Mouse (Mus musculus): ENCODE measurements at regions not wholly inside any gene's neighbourhood (a gene's known extent, or its start where the extent isn't known, plus 50 kb on each side); places are given as distances from the start of the nearest gene placed in this dataset.
A peak's percentile ranks its signal among the peaks of the same experiment; 100 is the strongest.
"Not testable (repeated sequence)": the region's sequence is repeated elsewhere in the genome, so short reads cannot be mapped to it uniquely, and the experiment has no call there.

DNA sequence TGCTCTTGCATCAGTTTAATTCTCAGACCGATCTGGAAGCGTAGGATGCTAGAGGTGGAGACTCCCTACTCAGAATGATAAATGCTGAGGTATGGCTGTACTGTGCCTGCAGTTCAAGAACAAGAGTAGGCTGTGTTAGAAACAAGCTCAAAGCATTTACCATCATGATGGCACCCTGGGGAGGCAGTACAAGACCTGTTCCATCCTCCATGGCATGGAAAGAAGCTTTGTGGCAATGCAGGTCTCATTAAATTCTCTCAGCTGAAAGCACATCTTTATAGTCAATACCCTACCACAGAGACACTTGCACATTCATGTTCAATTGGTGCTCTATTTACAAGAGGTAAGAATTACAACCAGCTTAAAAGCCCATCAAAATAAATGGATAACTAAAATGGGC is 209.5 kb downstream of the Tbl1xr1 start:
- DNase-seq, result no peak

DNA sequence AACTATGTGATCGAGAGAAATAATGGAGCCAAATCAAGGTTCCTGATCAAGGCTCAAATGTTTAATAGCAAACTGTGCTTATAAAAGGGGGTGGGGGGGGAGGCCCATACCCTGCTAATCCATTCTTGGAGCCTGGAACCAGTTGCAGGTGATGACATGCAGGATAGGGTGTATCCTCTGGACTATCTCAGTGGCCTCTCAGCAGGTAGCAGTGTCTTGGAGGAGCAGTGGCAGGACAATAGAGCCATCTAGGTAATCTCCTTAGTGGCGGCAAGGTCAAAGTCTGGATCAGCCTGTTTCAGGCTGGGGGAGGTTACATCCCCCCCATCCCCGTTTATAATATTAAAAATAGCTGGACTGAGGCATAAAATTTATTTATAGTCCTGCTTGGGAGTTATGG is 217.0 kb downstream of the Tbl1xr1 start:
- DNase-seq, result no peak

DNA sequence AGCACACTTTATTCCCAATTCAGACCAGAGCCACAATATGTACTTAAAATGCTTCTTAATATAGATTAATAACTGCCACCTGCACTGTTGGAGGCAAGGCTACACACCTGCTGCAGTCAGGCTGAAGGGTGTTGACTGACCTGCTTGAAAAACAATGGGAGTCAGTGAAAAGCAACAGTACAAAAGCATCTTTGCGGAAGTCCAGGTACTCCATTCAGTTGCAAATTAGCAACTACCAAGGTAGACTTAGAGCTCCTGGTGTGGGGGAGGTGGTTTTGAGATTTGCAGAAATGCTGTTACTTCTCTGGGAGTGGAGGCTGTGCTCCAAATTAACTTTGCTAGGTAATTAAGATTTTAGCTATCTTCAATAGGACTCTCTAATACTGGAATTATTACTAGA is 217.6 kb downstream of the Tbl1xr1 start:
- DNase-seq, result not testable (repeated sequence)

DNA sequence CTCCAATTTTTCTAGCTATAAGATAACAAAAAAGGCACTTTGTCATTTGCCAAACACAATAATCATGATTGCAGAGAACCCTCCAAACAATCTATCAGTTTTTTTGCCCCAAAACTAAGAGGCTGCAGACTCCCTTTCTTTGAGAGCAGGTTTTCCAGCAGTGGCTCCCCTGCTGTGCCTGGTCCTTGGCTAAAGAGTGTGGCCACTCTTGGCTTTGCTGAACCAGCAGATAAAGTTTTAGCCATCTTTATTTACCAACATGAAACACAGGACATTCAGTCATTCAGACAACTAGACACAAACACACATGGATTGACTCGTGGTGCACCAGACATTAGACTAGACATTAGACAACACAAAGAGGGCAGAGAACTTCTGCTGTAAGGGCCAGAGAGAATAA is 220.5 kb downstream of the Tbl1xr1 start:
- DNase-seq, result not testable (repeated sequence)

DNA sequence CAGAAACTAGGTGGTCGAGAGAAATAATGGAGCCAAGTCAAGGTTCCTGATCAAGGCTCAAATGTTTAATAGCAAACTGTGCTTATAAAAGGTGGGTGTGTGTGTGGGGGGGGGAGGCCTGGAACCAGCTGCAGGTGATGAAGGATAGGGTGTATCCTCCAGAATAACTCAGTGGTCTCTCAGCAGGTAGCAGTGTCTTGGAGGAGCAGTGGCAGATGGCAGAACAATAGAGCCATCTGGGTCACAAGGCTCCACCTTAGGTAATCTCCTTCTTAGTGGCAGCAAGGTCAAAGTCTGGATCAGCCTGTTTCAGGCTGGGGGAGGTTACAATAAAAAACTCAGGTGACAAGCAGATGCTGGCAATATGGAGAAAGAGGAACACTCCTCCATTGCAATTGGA is 221.4 kb downstream of the Tbl1xr1 start:
- not testable (repeated sequence) for DNase-seq

DNA sequence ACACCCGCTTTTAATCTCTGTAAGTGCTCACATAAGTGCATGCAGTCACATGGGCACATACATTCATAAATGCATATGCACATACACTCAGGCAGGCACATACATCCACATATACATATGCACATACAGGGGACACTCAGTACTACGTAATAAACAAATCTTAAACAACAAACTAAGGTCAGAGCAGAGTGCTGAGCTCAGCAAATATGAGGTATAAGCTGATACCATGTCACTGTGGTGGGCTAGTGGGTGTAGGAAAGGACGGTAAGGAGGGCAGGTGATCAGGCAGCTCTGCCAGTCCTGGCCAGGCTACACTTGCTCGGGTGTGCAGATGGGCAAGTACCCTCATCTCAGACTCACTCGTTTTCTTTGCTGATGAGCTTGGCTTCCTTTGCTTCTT is 224.1 kb downstream of the Tbl1xr1 start:
- DNase-seq, result no peak

DNA sequence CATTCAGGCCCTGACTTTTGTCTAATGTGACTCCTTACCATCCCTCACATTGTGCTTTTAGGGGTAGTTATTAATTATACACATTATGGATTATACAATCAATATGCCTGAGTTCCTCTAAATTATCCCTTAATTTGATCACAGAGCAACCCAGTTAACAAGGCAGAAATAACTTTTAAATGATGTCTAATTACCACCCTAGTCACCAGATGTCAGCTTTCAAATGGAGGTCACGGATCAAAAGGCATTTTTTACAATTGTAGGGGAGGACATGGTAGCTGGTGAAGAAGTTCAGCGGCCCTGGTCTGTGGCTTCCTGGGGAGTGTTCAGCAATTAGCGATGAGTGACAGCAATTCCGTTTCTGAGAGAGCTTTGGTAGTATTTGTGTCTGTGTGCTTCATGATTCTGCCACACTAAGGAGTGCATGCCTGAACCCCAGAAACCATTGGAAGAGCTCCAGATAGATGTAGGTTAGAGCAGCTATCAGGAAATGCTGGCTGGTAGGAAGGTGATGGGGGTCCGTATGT is 225.6 kb downstream of the Tbl1xr1 start:
- DNase-seq, result no peak

DNA sequence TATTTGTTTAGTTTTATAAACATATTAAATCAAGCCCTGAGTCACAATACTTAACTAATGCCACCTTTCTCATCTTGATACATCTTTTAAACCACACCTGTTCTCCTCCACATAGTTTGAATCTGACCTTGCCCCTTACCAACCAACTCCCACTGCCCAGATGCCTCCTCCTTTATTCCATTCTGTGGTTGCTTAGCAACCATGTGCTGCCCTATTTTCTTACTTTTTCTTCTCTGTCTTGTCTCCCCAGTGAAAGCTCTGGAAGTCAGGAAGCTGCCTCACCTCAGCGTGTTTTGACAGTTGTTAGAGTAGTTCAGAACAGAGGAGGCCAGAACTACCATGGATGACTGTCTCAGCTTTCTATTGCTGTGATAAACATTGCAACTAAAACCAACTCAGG is 227.7 kb downstream of the Tbl1xr1 start:
- no peak for DNase-seq

DNA sequence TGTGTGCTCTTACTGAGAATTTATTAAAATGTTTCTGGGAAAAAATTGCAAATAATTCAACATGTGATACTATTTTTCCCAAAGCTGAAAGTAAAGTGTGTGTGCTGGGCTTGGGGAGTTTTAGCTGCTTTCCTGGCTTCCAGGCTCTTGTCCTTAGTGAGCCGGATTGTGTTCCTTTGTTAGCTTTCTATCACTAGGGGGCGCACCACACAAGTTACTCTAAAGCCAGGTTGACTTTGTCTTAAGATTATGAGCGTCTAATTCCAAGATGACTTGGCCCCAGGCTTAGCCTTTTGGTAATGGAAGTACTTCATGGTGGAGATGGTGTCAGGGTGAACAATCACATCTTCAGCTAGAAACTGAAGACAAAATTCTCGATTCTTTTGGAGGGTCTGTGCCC is 230.2 kb downstream of the Tbl1xr1 start:
- peak; percentile 35 for DNase-seq

DNA sequence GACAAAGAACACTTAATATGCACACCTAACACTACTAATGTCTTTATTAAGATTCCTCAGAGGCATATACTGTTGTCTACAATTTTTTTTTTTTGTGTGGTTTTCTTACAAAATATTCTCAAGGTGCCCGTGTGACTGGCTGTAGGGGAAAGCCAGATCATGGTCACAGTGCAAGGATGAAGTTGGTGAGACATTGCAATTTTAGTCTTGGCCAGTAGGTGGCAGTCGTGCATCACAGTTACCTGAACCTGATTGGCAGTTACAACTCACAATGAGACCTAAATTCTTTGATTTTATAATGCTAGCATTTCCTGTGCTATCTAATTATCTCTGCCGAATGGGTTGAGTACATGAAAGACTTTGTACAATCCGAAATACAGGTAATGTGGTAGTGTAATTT is 232.5 kb downstream of the Tbl1xr1 start:
- peak; percentile 76 for DNase-seq

DNA sequence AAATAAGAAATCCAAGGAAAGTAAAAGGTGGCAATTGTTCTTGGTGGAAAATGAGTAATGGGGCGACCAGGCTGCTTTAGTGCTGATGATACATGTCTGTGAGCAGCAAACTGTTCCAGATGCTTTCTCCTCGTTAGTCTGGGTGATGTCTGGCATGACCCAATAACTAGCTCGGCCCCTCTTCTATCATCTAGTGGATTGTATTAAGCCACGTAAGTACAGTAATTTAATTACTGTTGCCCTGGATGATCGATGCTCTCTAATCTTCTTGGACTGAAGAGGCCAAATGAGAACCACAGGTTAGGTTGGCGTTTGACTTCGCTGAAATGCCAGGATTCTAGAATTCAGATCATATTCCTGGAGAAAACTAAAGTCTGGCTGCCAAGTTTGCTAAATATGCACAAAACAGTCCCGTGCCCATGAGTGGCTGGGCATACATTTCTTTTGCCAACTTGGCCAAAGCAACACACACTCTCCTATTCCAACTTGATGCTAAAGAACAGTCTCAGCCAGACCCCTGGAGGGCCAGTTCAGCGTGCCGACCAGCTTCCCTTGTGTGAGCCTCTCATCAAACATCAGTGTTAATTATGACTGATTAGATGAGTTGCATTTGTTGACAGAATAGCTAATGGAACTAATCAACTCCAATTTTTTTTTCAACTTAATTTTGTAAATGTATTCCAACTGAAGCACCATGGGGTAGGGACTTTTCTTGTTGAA is 240.2 kb downstream of the Tbl1xr1 start:
- no peak for DNase-seq

DNA sequence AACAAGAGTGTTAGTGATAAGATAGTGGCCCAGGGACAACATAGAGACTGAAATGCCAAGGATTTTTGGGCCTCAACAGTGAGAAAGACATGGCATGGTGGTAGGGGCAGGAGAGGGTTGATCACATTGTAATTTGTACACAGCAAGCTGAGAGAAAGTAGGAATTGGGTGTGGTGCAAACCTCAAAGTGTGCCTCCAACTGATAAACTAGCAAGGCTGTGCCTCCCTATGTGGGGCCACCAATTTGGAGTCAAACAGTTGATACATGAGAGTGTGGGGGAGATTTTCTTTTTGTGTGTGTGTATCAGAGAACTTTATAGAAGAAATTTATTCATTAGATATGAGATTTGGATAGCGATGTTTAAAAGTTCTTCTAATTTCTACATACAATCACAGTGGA is 244.0 kb downstream of the Tbl1xr1 start:
- DNase-seq, result not testable (repeated sequence)

DNA sequence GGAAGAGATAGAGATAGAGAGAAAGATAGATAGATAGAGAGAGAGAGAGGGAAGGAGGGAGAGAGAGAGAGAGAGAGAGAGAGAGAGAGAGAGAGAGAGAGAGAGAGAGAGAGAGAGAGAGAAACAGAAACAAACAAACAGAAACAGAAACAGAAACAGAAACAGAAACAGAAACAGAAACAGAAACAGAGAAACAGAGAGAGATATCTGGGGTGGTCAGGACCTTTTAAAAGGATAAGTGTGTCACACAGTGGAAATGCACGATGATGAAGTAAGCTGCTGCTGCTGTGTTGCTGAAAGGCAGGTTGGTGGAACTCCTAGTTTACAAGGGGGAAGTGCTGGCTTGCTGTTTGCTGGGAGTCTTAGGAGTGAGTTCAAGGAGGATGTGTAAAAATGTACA is 254.8 kb downstream of the Tbl1xr1 start:
- no peak for DNase-seq

All from lung, postnatal 36 days (tissue).